In genomic region chr7:125185037-125185679, GRCm38 (mm10) we compare ENCODE assay signal across 30 mouse cellular contexts.
DNase-seq lines count a peak whose midpoint lies in the region; ATAC-seq and TF ChIP-seq lines count a peak whose summit lies in the region.
"Had no signal": no experiment of that assay in that cellular context is flagged by ENCODE, and none has a peak within 500 bp of the region (broad histone marks: within the 10 kb centered on the region; RNA-seq: fewer than 3 reads in every experiment).

No protein-coding gene starts in this region.

- H3K27me3 ChIP-seq in forebrain, embryonic 14.5 days (replicated peaks; ENCODE audit: control insufficient read depth, insufficient read depth, low read length), result no peaks in the 10 kb centered on the region; the same call in 1 of the 2 replicates
- H3K27me3 ChIP-seq in forebrain, embryonic 12.5 days, result no peaks in the 10 kb centered on the region; the same call in none of the 2 replicates
- no peaks in the 10 kb centered on the region for H3K27me3 ChIP-seq in lung, embryonic 14.5 days (ENCODE audit: insufficient read depth, low read length)
- H3K27me3 ChIP-seq: embryonic facial prominence, embryonic 13.5 days; hindbrain, embryonic 13.5 days; intestine, embryonic 15.5 days; Patski had no signal

- no peak overlapping the region for H3K27ac ChIP-seq in forebrain, embryonic 14.5 days (ENCODE audit: low read depth, low read length)
- H3K27ac ChIP-seq in forebrain, embryonic 12.5 days, result no peak overlapping the region
- H3K27ac ChIP-seq in lung, embryonic 14.5 days (ENCODE audit: low read depth), result no peak overlapping the region
- H3K27ac ChIP-seq: embryonic facial prominence, embryonic 10.5 days; embryonic facial prominence, embryonic 13.5 days; gastrocnemius, adult 2 months; heart, adult 2 months; hindbrain, embryonic 10.5 days; hindbrain, embryonic 13.5 days; intestine, embryonic 15.5 days had no signal

- H3K9ac ChIP-seq in forebrain, embryonic 14.5 days (ENCODE audit: low read length), result no peak overlapping the region
- H3K9ac ChIP-seq in forebrain, embryonic 12.5 days, result no peak overlapping the region
- H3K9ac ChIP-seq in lung, embryonic 14.5 days, result no peak overlapping the region
- H3K9ac ChIP-seq: embryonic facial prominence, embryonic 13.5 days; hindbrain, embryonic 13.5 days; intestine, embryonic 15.5 days had no signal

- H3K4me1 ChIP-seq in forebrain, embryonic 14.5 days (ENCODE audit: control insufficient read depth, insufficient read depth, low read length), result no peaks in the 10 kb centered on the region
- no peaks in the 10 kb centered on the region; the same call in 1 of the 2 replicates for H3K4me1 ChIP-seq in forebrain, embryonic 12.5 days
- H3K4me1 ChIP-seq in lung, embryonic 14.5 days (ENCODE audit: insufficient read depth), result no peaks in the 10 kb centered on the region
- H3K4me1 ChIP-seq in lung, adult 2 months (ENCODE audit: control insufficient read depth, insufficient read depth, low read length), result no peaks in the 10 kb centered on the region
- H3K4me1 ChIP-seq: embryonic facial prominence, embryonic 10.5 days; intestine, embryonic 15.5 days had no signal

- no peak overlapping the region for H3K4me2 ChIP-seq in forebrain, embryonic 14.5 days (ENCODE audit: low read length)
- H3K4me2 ChIP-seq in forebrain, embryonic 12.5 days, result no peak overlapping the region
- no peak overlapping the region for H3K4me2 ChIP-seq in lung, embryonic 14.5 days
- H3K4me2 ChIP-seq: embryonic facial prominence, embryonic 13.5 days; heart, embryonic 11.5 days; hindbrain, embryonic 13.5 days; intestine, embryonic 15.5 days had no signal

- no peak overlapping the region for H3K4me3 ChIP-seq in forebrain, embryonic 14.5 days (ENCODE audit: low read depth, low read length)
- H3K4me3 ChIP-seq in forebrain, embryonic 12.5 days (replicated peaks), result no peak overlapping the region
- no peak overlapping the region for H3K4me3 ChIP-seq in lung, embryonic 14.5 days (ENCODE audit: low read depth, low read length)
- no peak overlapping the region for H3K4me3 ChIP-seq in lung, adult 2 months (replicated peaks; ENCODE audit: extremely low read depth, low read depth, low read length)
- H3K4me3 ChIP-seq: embryonic facial prominence, embryonic 10.5 days; embryonic facial prominence, embryonic 13.5 days; erythroblast, embryonic 14.5 days; gastrocnemius, adult 2 months; heart, adult 2 months; hindbrain, embryonic 10.5 days; hindbrain, embryonic 13.5 days; intestine, embryonic 15.5 days had no signal

- no peak for TF ChIP-seq POLR2A in lung, adult 2 months (IDR thresholded peaks at IDR 0.05; ENCODE audit: borderline replicate concordance, extremely low read depth, low read depth, low read length)

- no peak for TF ChIP-seq CTCF in lung, embryonic 14.5 days (IDR thresholded peaks at IDR 0.05; ENCODE audit: low read depth)
- TF ChIP-seq CTCF in lung, adult 2 months (IDR thresholded peaks at IDR 0.05; ENCODE audit: insufficient read depth, low read length), result no peak

- H3K9me3 ChIP-seq in forebrain, embryonic 14.5 days (replicated peaks; ENCODE audit: control insufficient read depth, low read length), result no peaks in the 10 kb centered on the region
- H3K9me3 ChIP-seq in forebrain, embryonic 12.5 days, result no peaks in the 10 kb centered on the region
- H3K9me3 ChIP-seq in lung, embryonic 14.5 days (ENCODE audit: low read depth, low read length), result no peaks in the 10 kb centered on the region
- H3K9me3 ChIP-seq: embryonic facial prominence, embryonic 10.5 days; embryonic facial prominence, embryonic 13.5 days; hindbrain, embryonic 10.5 days; hindbrain, embryonic 13.5 days; intestine, embryonic 15.5 days had no signal

- peak; percentile 91 for DNase-seq in forebrain, embryonic 14.5 days (ENCODE audit: low spot score)
- DNase-seq in lung, embryonic 14.5 days, result peak; percentile 3
- DNase-seq in lung, adult 2 months, result no peak
- peak; percentile 59 for DNase-seq in brain, embryonic 18.5 days (ENCODE audit: low read depth, low spot score)
- no peak for DNase-seq in thymus, adult 18-20 months
- no peak for DNase-seq in heart, adult 9 months (ENCODE audit: low spot score in 2 of 2)
- DNase-seq: adrenal gland, postnatal 10 days; adrenal gland, postnatal 36 days; B cell, adult 2 months; cerebellum, adult 11-12 months; cerebellum, adult 8-10 months; cerebellum, postnatal 10 days; cerebellum, postnatal 36 days; embryo, embryonic 11 days; gastrocnemius, adult 2 months; gastrocnemius, postnatal 25 days; heart, adult 2 months; heart, postnatal 36 days; kidney, adult 11 months had no signal

- peak; percentile 89 for ATAC-seq in forebrain, embryonic 14.5 days
- ATAC-seq in forebrain, embryonic 12.5 days (ENCODE audit: low FRiP score), result no peak; the same call in 1 of the 2 replicates
- no peak for ATAC-seq in lung, embryonic 14.5 days (ENCODE audit: insufficient read depth)
- ATAC-seq: hindbrain, embryonic 16.5 days; intestine, embryonic 15.5 days; Patski had no signal

- no peaks in the 10 kb centered on the region for H3K36me3 ChIP-seq in forebrain, embryonic 14.5 days (ENCODE audit: control insufficient read depth, insufficient read depth, low read length)
- no peaks in the 10 kb centered on the region for H3K36me3 ChIP-seq in forebrain, embryonic 12.5 days (replicated peaks)
- H3K36me3 ChIP-seq in lung, embryonic 14.5 days (ENCODE audit: insufficient read depth), result no peaks in the 10 kb centered on the region
- H3K36me3 ChIP-seq: embryonic facial prominence, embryonic 10.5 days; embryonic facial prominence, embryonic 13.5 days; G1E; hindbrain, embryonic 10.5 days; hindbrain, embryonic 13.5 days; intestine, embryonic 15.5 days had no signal

- 25% methylated on average over 13 of the region's 13 CpGs for WGBS in forebrain, embryonic 14.5 days
- 58% methylated on average over 13 of the region's 13 CpGs for WGBS in forebrain, embryonic 12.5 days
- WGBS in lung, embryonic 14.5 days, result 71% methylated on average over 13 of the region's 13 CpGs
- WGBS in lung, adult 2 months, result 72% methylated on average over 13 of the region's 13 CpGs

Comparison
In these comparisons a context has a peak if more than half of its experiments do, and no peak if none do; other contexts are left out.
1. DNase-seq: peak in forebrain, embryonic 14.5 days (single experiment), lung, embryonic 14.5 days (single experiment) and brain, embryonic 18.5 days (single experiment); none in lung, adult 2 months (single experiment), thymus, adult 18-20 months (0 of 2) and heart, adult 9 months (0 of 2).